Mouse (Mus musculus) erythroblast, embryonic 14.5 days (primary cell): ENCODE data around the gene Mllt6.

Experiments used
- GATA1 ChIP-seq: IDR thresholded peaks from 2 replicates; pipeline ENCODE4 v1.6.1; 2012; ENCODE audit warnings: low read length, inconsistent platforms, mixed read lengths
- TAL1 ChIP-seq: IDR thresholded peaks from 3 replicates; pipeline ENCODE4 v1.6.1; 2012; ENCODE audit warnings: low read length, inconsistent platforms, mixed read lengths

DNA sequence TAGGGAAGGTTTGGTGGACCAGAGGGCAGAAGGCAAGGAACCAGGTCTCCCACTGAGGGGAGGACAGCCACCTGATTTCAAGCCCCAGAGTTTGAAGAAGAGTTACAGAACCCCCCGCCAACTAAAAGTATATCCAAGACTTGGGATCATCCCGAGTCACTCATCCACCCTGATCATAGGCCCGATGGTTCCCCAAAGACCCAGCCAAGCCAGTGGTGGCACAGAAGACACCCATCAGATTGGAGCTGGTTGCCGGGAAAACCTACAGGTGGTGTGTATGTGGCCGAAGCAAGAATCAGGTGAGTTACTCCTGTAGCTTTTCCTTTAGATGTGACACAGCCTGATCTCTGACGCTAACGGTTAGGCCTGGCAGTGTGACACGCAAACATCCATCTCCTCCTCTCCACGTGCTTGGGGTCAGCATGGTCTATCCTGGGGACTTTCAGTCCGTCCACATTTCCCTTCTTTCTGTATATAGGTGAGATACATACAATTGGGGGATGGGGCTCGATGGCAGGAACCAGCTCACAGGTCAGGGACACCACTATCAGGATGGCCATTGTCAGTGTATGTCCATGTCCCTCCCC, 23.2 kb downstream of the Mllt6 start:
- TF ChIP-seq TAL1 (no peak), GATA1 (no peak)
